Mouse (Mus musculus) heart, adult 11 months (tissue): ENCODE measurements around the gene Draxin.
A peak's percentile ranks its signal among the peaks of the same experiment; 100 is the strongest.

Experiments used
- DNase-seq: peaks from one replicate; pipeline ENCODE4 v3.0.0; 2022

The Draxin gene

DNA sequence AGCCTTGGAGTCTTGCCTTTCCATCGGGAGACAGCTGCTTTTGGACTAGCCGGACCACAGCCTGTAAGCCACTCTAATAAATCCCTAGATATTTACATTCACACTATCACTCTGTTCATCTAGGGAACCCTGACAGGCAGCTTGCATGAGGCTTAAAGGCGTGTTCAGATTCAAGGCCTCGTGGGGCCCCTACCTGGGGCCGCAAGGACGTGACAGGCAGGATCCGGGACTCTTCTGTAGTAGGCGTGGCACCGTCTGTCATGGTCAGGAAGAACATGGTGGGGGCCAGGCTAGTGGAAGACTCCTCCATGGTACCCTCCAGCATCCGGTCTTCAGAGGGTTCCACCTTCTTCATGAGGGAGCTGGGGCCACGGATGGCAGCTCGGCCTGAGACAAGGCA lies 18.0 kb downstream of the Draxin start:
- DNase-seq = no peak

- no peak for DNase-seq
These were observed 21.3 kb downstream of the Draxin start for GRCm38 (mm10) chr4:148109215-148109614.

GRCm38 (mm10) chr4:148108565-148109100 lies 21.9 kb downstream of the Draxin start:
- DNase-seq = no peak

DNA sequence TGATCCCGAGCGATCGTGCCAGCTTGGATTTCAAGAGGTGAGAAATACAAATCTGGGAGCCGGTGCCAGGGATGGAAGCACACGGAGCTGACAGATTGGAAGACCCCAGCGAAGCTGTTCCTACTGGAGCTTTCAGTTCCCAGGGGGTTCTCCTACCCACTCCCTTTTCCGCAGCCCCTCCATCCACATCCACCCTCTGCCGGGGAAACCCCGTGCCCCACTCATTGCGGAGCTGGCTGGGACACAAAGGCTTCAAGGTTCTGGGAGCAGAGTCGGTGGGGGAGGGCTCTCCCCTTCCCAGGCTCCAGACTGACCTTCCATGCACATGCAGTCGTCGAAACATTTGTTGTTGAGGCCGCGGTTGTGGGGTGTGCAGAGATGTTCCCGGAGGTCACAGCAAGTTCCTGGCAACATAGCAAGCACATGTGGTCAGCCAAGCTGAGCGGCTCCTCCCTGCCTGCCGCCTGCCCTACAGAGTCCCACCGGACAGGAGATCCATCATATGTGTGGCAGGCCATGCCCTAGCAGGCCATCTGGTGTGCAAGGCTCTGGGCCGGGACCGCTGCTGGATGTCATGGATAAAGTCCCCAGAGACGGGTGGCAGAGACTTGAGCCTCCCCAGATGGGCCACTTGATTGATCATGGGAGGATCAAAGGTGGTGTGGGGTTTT lies 22.7 kb downstream of the Draxin start:
- peak; percentile 94 for DNase-seq

GRCm38 (mm10) chr4:148104146-148104545 lies 26.4 kb downstream of the Draxin start:
- DNase-seq = no peak

GRCm38 (mm10) chr4:148101801-148102527 lies 28.5 kb downstream of the Draxin start:
- DNase-seq = peak; percentile 94

DNA sequence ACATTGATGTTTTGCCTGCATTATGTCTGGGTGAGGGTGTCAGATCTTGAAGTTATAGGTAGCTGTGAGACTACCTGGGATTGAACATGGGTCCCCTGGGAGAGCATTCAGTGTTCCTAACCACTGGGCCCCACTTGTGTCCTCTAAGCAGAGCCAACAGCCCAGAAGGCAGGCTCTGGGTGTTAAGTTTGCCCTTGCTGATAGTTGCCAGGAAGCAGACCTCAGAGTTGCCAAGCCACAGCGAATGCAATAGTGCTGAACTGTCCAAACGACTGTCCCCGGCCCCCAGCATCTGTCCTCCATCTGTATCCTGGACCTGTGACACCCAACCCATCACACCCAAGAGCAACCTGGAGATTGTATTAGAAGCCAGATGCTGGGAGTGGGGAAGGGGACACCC lies 31.8 kb downstream of the Draxin start:
- peak; percentile 79 for DNase-seq

GRCm38 (mm10) chr4:148097936-148098335 lies 32.6 kb downstream of the Draxin start:
- no peak for DNase-seq

DNA sequence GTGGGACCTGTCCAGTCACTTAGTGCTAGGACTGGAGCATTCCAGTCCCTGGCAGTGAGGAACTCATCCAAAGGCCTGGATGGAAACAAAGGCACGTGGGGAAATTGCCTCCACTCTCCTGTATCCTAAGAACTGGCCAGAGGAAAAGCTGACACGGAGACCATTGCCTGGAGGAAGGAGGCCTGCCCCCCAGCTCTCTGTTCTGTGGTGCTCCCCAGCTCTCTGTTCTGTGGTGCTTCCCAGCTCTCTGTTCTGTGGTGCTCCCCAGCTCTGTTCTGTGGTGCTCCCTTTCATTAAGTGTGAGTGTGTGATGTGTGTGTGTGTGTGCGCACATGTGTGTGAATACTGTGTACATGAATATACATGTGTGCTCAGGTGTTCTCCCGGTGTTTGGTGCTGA lies 35.4 kb downstream of the Draxin start:
- no peak for DNase-seq

DNA sequence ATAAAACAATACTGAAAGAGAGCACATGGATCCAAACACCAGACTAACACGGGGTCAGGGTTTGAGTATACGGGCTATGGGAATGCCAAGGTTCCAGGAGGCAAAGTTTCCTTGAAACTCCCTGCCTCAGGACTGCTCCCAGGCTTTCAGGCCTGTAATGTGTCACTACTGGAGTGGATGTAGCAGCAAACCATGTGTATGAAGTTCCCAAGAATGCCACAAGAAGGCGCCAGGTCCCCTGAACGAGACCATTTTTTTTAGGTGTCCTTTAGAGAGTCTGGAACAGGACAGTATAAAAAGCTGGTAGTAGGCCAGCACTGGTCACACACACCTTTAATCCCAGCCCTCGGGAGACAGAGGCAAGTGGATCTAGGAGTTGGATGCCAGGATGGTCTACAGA lies 36.3 kb downstream of the Draxin start:
- DNase-seq = peak; percentile 82

GRCm38 (mm10) chr4:148092551-148093271 lies 37.8 kb downstream of the Draxin start:
- DNase-seq = peak; percentile 77

- peak; percentile 67 for DNase-seq
These were observed 39.3 kb downstream of the Draxin start for GRCm38 (mm10) chr4:148091181-148091580.

DNA sequence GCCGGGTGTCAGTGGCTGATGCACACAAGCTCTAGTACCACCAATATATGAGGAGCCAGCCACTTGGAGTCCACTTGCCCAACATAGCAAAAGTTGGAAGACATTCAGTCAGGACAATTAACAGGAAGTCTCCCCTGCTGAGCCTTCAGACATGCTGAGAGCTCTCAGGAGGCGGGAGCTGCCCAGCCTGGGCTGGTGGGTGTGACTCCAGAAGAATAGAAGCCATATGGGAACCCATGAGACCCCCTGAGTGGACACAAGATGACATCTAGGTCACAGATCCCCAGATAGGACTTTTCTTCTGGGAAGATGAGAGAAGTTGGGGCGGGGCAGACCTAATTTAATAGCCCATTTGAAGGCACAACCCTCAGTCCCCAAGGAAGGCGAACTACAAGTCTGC lies 41.3 kb downstream of the Draxin start:
- peak; percentile 88 for DNase-seq

- peak; percentile 100 for DNase-seq
These were observed 42.5 kb downstream of the Draxin start, which contains the start of gene Agtrap for GRCm38 (mm10) chr4:148087907-148088527. Gene Agtrap, minus strand, starts transcription at chr4:148088031.

GRCm38 (mm10) chr4:148087091-148087906 lies 43.2 kb downstream of the Draxin start:
- DNase-seq = peak; percentile 97

- peak; percentile 94 for DNase-seq
These were observed 44.6 kb downstream of the Draxin start for GRCm38 (mm10) chr4:148085907-148086305.

GRCm38 (mm10) chr4:148085131-148085906 lies 45.2 kb downstream of the Draxin start:
- peak; percentile 95 for DNase-seq

- peak; percentile 98 for DNase-seq
These were observed 46.2 kb downstream of the Draxin start for GRCm38 (mm10) chr4:148084261-148084714.

DNA sequence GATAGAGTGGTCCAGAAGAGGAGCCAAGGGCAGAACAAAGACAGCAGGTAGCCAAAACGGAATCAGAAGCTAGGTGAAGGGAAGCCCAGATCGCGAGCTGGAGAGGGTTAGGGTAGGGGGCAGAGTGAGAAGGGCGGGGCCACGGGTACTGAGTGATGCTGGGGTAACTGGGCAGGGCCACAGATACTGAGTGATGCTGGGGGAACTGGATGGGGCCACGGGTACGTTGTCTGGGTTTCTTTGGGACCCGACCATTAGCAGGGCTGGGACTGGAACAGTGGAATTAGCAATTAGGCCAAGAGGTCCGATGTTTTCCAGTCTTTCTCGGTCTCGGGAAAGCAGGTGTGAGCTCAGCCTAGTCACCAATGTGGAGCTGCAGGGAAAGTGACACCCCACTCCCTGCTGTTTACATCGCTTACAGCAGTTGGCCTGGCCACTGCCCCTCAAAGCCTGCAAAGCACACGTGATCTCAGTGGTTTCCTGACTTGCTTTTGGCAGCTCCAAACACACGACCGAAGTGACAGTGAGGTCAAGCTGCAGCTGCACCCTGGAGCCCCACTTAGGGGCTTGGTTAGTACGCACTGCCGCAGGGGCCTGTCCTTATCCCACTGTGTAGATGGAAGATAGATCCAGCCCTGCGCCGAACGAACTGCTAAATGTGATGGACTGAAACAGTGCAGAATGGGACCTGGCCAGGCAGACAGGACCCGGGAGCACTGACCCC lies 47.2 kb downstream of the Draxin start:
- DNase-seq = peak; percentile 98
